Mouse (Mus musculus) adrenal gland, postnatal 25 days (tissue): ENCODE data around the gene Ptpre. TPM values are rescaled to one million over a fixed set of nuclear protein-coding genes. Genes with fewer than 3 reads are reported as not detected.
"Not testable (repeated sequence)": the region's sequence is repeated elsewhere in the genome, so short reads cannot be mapped to it uniquely, and the experiment has no call there.

Source experiments
- DNase-seq: peaks from one replicate; pipeline ENCODE4 v3.0.0; 2021; ENCODE audit warnings: mixed read lengths
- total RNA-seq: library from RNA; stranded (reverse); gene quantifications from 2 replicates; pipeline ENCODE4 v1.2.3, GENCODE M21; 2021

Ptpre gene
- total RNA-seq, 1 experiment from 2014 or later = 6.5 TPM

DNA sequence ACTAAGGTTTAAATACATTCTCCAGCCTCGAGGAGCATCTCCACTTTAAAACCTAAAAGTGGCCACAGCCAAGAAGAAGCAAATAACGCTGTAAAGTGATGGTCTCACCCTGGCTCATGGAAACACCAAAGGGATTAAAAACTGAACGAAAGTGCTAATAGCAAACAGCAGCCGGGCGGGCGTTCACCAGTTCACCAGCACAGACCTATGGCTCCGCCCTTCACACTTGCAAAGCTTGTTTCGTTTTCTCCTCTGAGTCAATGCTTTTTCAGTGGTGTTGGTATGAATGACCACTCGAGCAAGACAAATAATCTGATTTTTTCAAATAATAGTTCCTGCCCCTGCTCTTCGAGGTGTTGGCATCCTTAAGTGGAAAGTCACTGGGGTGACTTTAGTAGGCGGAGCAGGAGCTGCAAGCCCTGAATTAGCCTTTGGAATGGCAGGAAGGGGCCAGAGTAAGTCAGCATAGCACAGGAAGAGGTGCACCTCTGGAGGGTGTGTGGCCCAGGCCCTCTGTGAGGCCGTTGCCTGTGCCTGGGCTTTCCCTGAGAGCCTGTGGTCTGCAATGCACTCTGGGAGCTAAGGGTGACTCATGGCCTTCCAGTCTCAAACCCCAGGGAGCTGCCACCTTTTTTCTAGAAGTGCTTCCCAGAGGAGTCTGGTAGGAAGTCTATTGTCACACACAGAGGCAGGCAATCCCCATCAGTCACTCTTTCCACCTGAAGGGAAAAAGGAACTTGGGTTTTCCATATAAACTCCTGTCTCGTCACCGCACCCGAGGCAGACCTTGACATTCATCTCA is 67.9 kb downstream of the Ptpre start:
- DNase-seq = peak; percentile 42

DNA sequence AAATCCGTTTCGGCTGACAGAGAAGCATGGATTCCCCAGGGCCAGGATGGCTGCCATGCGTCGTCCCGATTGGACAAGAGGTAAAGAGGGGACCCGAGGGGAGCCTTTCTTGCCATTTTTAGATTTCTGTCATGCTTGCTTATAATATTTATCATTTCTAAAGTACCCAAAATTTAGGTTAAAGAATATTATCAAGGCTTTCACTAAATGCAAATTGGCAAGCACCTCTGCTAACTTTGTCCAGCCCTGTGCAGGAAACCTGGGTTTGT is 68.5 kb downstream of the Ptpre start:
- DNase-seq = peak; percentile 36

GRCm38 (mm10) chr7:135608208-135608607 is 70.9 kb downstream of the Ptpre start:
- DNase-seq = no peak

GRCm38 (mm10) chr7:135609028-135609427 is 71.7 kb downstream of the Ptpre start:
- DNase-seq = no peak

- DNase-seq = no peak
Measured at GRCm38 (mm10) chr7:135609655-135610054, 72.4 kb downstream of the Ptpre start.

- no peak for DNase-seq
Measured at GRCm38 (mm10) chr7:135612276-135612675, 75.0 kb downstream of the Ptpre start.

DNA sequence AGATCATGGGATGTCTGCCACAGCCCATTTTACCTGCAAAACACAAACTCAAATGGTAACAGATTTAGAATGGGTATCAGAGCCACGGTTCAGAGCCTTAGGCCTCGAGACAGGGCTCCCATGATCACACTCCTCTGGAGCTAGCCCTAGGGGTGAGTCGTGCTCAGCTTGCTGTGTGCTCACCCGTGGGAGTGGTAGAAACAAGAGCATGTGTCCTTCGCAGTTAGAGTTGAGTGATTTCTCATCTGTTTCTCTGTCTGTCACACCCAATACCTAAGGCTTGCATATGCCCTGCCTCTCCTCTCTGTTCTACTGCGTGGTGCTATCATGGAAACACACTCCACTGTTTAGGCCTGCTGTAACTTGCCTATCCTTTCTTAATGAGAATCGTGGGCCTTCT is 75.5 kb downstream of the Ptpre start:
- no peak for DNase-seq

GRCm38 (mm10) chr7:135613380-135613779 is 76.1 kb downstream of the Ptpre start:
- no peak for DNase-seq

DNA sequence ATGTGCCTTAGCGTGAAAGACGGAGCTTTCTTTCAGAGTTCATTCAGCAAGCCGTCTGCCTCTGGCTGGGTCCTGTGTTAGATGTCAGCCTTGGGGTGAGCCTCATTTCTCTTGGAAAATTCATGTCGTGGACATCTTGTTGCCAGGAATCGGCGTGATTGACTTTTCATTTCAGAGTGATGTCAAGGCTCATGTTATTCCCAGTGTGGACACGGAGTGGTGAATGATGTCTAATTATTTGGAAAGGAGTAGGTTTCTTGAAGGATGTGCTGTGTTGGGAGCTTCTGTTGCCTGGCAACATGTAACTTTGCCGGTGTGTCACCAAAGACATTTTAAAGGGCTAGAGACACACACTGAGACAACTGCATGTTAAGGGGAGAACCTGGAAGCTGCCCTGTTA is 77.6 kb downstream of the Ptpre start:
- DNase-seq = no peak

DNA sequence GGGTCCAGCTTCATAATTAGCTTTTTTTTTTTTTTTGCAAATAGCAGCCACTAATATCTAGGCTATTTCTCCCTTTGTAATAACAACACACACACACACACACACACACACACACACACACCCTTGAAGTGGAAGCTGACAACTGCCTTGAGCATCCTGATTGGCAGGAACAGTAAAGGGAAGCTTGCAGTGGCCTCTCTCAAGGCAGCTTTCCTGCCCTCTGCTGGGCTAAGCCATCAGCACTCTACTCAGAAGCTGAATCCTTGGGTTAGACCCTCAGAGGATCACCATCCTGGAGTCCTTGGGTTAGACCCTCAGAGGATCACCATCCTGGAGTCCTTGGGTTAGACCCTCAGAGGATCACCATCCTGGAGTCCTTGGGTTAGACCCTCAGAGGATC is 79.2 kb downstream of the Ptpre start:
- DNase-seq = not testable (repeated sequence)

DNA sequence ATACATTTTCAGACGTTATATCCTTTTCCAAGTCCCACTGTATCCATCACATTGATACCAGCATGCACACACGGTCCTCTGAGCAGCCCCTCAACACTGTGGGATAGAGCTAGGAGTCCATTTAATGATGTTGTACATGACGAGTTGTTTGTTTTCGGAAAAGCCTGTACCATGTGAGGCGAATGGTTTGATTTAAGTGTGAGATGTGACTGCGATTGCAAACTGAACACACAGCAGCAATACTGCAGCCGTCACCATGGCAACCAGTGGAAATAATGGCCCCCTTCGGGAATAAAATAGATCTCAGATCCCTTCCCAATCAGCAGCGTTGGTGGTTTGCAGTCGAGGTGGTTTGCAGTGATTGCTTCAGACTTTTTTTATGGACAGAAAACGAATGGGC is 80.5 kb downstream of the Ptpre start:
- DNase-seq = no peak

- DNase-seq = no peak
Measured at GRCm38 (mm10) chr7:135621649-135622048, 84.4 kb downstream of the Ptpre start.

DNA sequence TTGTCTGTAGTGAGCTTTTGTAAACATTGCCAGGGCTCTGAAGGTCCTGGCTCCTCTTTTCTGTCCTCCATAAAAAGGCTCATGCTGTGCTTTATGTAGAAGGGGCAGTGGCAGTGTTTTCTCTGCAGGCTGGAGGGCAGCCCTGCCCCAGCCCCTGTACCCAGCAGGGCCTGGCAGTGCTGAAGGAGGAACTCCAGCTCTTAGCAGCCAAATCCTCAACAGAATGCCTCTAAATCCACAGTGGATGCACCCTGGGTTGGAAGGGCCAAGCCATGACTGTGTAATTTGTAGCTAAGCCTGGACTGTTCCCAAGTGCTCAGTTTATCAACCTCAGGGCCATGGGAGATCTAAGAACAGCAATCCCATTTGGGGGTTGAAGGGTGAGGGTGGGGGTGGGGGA is 85.0 kb downstream of the Ptpre start:
- no peak for DNase-seq

DNA sequence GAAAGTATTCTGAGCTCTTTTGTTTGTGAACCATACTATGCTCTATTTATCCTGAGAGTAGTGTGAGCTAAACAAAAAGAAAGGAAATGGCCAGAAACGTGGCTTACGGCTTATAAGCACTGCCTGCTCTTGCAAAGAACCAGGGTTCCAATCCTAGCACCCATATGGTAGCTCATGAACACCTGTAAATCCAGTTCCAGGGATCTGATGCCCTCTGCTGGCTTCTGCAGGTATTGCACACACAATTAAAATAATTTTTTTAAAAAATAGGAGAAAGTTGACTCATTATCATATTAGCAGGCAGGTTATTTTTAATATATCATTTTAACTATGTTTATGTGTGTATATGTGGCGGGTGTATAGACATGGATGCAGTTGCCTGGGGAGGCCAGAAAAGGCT is 87.6 kb downstream of the Ptpre start:
- no peak for DNase-seq

GRCm38 (mm10) chr7:135628363-135628762 is 91.1 kb downstream of the Ptpre start:
- DNase-seq = no peak

DNA sequence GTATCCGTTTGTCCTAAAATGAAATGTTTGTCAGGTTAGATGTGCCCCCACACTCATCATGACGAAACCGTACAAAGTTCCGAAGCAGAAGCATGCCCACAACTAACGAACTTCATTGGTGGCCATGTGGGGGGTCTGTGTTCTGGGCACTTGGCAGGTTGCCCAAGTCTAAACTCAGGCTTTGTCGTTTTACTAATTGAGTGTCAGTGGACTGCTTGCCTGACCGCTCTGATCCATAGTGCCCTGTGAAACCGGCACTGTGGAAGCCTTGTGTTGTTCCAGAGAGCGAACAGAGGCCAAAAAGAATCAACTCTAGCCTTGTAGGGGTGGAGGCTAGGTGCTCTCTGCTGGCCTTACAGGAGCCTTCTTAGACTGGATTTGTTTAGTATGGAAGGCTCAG is 91.7 kb downstream of the Ptpre start:
- no peak for DNase-seq

- peak; percentile 77 for DNase-seq
Measured at GRCm38 (mm10) chr7:135631776-135632552, 94.7 kb downstream of the Ptpre start.

DNA sequence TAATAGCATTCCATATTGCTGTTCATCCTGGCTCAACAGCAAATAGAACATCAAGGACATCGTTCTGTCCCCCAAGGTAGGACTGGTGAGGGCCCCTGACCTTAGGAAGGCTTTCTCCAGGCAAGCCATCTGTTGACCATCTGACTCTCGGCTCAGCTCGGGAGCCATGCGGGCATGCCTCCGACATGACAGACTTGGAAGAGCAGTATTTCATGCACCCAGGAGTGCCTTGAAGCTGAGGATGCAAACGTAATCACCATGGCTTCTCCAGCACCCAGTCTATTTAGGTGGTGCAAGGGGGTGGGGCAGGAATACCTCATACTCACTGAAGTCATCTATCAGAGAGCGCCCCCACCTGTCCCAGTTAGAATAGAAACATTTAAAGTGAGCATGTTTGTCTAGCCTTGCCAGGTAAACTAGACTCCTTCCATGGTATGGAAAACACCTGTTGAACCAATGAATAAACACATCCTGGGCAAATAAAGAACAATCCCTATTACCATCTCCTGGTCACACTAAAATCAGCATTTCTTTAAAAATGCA is 95.5 kb downstream of the Ptpre start:
- no peak for DNase-seq

DNA sequence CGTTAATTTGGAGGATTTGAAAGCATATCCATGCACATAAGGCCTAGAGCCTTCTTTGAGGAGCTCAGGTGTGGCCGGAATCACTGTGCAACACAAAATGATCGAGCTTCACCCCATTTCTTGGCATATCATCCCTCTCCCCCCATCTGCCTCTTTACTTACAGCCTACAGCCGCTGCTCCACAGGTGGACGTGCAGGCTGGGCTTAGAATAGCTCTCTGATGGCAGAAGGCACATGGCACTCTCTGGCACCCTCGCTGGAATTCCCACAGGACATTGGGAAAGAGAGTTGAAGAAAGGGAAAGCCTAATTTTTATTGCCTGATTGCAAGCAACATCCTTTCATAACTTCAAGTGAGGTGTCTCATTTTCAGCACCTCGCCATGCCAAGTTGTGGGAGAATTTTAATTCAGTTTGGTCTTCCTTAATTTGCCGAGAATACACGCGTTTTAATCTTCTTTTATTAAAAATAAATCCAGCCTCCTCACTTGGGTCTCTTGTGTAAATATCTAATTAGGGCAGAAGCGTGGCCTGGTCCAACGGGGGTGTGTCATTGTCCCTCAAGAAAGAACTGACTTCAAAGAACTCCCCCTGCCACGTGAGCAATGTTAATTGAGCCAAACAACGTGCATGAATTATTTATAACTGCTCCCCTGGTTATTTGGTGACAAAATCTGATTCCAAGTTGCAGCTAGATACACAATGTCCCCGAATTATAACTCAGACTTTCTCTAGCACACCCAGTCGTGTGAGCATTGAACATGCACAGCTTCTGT is 97.8 kb downstream of the Ptpre start:
- no peak for DNase-seq

DNA sequence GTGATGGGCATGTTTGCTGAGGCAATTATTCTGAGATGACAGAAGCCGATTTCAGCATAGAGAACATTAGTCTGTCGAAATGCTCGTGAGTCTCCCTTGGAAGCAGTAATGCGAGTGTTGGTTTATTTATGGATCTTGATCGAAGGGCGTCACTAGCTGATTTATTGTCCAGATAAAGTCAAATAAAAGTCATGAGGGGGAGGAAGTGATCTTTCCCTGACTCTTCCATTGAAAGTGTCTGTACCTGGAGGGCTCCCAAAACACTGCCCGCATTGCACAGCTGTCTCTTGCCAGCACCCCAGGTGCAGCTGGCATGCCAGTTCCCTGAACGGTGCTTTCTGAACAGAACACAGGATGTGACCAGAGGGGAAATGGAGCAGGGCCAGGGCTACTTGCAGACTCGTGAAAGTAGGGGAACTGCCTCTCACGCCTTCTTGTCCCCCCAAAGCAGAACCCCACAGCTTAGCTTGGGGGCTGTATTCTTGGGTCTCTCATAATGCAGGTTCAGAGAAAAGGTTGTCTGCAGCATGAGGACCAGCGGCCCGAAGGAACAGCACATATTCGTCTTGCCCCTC is 100.2 kb downstream of the Ptpre start:
- DNase-seq = no peak

GRCm38 (mm10) chr7:135639361-135639760 is 102.1 kb downstream of the Ptpre start:
- no peak for DNase-seq

GRCm38 (mm10) chr7:135641698-135642507 is 104.6 kb downstream of the Ptpre start:
- no peak for DNase-seq
